Mouse (Mus musculus): ENCODE data around the gene N4bp2. TPM values are rescaled to one million over a fixed set of nuclear protein-coding genes. Genes with fewer than 3 reads are reported as not detected.
A peak's percentile ranks its signal among the peaks of the same experiment; 100 is the strongest.
"Not testable (repeated sequence)": the region's sequence is repeated elsewhere in the genome, so short reads cannot be mapped to it uniquely, and the experiment has no call there.

N4bp2 gene
- 10 to 100 TPM in 1 of 2 experiments, 1 to 10 TPM in 1; 8.3 to 10.5 TPM for total RNA-seq (2021)

GRCm38 (mm10) chr5:65763088-65763915, at the start of gene N4bp2:
Gene N4bp2 (plus strand): TSS chr5:65763521.
- intact Hi-C loops (cut with DNase I) = loop anchor here (1.0 to 10.0 kb wide), 5 partner anchors 39 to 369 kb away; partner anchors contain the start of genes Lias, Pds5a, Rpl9 and Smim14
- DNase-seq (ENCODE audit: low spot score in 2 of 2) = peak; percentile 46 to 61

GRCm38 (mm10) chr5:65715084-65715483, 48.2 kb upstream of the N4bp2 start:
- intact Hi-C loops (cut with DNase I) = no loop called here
- DNase-seq (ENCODE audit: low spot score in 2 of 2) = no peak

GRCm38 (mm10) chr5:65717063-65717902, 46.0 kb upstream of the N4bp2 start:
- intact Hi-C loops (cut with DNase I) = no loop called here
- DNase-seq (ENCODE audit: low spot score in 2 of 2) = no peak

DNA sequence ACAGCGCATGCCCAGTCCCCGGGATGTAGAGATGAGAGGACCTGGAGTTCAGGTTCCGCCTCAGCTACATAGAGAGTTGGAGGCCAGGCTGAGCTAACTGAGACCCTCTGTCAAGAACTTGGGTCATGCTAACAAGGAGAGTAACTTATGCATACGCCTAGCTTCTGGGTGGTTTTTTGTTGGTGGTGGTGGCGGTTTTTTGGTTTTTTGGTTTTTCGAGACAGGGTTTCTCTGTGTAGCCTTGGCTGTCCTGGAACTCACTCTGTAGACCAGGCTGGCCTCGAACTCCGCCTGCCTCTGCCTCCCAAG, 45.5 kb upstream of the N4bp2 start:
- intact Hi-C loops (cut with DNase I); DNase-seq (ENCODE audit: low spot score in 2 of 2): not testable (repeated sequence)

- no peak for DNase-seq (ENCODE audit: low spot score in 2 of 2)
- intact Hi-C loops (cut with DNase I) = no loop called here
Observed at GRCm38 (mm10) chr5:65718368-65718767, 45.0 kb upstream of the N4bp2 start.

GRCm38 (mm10) chr5:65724311-65725054, 38.8 kb upstream of the N4bp2 start:
- peak; percentile 40 to 53 for DNase-seq (ENCODE audit: low spot score in 2 of 2)
- intact Hi-C loops (cut with DNase I) = loop anchor here (1.0 to 2.0 kb wide), 2 partner anchors 26 to 38 kb away; partner anchors contain the start of genes N4bp2 and Pds5a

- intact Hi-C loops (cut with DNase I) = no loop called here
- no peak for DNase-seq (ENCODE audit: low spot score in 2 of 2)
Observed at GRCm38 (mm10) chr5:65731173-65732007, 31.9 kb upstream of the N4bp2 start.

- DNase-seq (ENCODE audit: low spot score in 2 of 2) = no peak
- intact Hi-C loops (cut with DNase I) = no loop called here
Observed at GRCm38 (mm10) chr5:65735601-65736000, 27.7 kb upstream of the N4bp2 start.

GRCm38 (mm10) chr5:65739366-65739765, 24.0 kb upstream of the N4bp2 start:
- no peak for DNase-seq (ENCODE audit: low spot score in 2 of 2)
- intact Hi-C loops (cut with DNase I) = no loop called here

DNA sequence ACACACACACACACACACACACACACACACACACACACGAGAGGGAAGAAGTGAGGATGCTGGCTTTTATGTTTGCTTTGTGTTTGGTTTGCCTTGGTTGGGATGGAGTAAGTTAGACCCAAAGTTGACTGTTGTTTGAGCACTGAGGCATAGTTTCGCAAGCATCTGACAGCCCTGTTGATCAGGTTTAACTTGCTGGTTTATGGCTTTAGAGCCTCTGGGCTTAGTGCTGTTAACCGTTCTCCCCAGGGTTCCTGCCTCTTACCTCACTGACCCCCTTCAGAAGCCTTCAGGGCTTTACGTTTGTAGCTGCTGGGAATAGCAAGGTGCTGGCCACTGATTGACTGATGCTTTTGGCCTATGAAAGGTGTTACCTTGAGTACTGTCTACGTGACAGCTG, 16.4 kb upstream of the N4bp2 start:
- no peak for DNase-seq (ENCODE audit: low spot score in 2 of 2)
- intact Hi-C loops (cut with DNase I) = no loop called here

DNA sequence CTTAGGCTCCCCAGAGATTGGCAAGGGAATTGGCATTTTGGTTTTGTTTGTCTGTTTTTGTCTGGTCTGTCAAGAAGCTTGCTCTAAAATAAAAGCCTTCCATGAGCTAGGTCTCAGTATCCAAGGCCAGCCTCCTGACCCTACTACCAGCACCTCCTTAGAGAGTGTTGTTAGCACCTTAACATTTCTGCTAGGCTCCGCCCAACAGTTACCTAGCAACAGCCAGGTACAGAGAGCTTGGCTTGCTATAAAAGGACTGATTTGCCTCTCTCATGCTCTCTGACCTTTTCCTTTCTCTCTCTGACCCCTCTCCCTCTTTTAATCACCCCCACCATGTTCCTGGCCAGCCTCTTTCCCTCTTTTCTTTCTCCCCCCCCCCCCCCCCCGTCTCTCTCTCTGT, 14.9 kb upstream of the N4bp2 start:
- DNase-seq (ENCODE audit: low spot score in 2 of 2) = no peak
- intact Hi-C loops (cut with DNase I) = no loop called here

DNA sequence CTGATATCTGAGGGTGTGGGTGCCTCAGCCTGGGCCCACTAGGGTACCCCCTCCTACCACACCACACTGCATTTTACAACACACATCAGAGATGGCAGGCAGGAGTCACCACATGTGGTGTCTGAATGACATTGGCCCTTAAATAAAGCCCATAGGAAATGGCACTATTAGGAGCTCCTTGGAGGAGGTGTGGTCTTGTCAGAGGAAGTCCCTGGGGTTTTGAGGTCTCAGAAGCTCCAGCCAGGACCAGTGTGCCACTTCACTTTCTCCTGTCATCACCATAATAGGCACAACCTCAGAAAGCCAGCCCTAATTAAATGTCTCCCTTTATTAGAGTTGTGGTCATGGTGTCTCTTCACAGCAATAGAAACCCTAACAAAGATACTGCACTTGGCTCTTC, 14.4 kb upstream of the N4bp2 start:
- intact Hi-C loops (cut with DNase I) = no loop called here

GRCm38 (mm10) chr5:65752021-65752420, 11.3 kb upstream of the N4bp2 start:
- no peak for DNase-seq (ENCODE audit: low spot score in 2 of 2)
- intact Hi-C loops (cut with DNase I) = no loop called here

More for the DNA sequence above, 14.4 kb upstream of the N4bp2 start:
- no peak for DNase-seq (ENCODE audit: low spot score in 2 of 2)

- no peak for DNase-seq (ENCODE audit: low spot score in 2 of 2)
- intact Hi-C loops (cut with DNase I) = no loop called here
Observed at GRCm38 (mm10) chr5:65755859-65756258, 7.5 kb upstream of the N4bp2 start.

GRCm38 (mm10) chr5:65757110-65757509, 6.2 kb upstream of the N4bp2 start:
- DNase-seq (ENCODE audit: low spot score in 2 of 2) = no peak
- intact Hi-C loops (cut with DNase I) = no loop called here

GRCm38 (mm10) chr5:65760041-65760440, 3.3 kb upstream of the N4bp2 start:
- DNase-seq (ENCODE audit: low spot score in 2 of 2) = no peak
- intact Hi-C loops (cut with DNase I) = loop anchor here (5.0 to 10.0 kb wide), 3 partner anchors 197 to 365 kb away; partner anchors contain the start of genes Lias, Rpl9, Smim14 and Ube2k

GRCm38 (mm10) chr5:65760599-65760998, 2.7 kb upstream of the N4bp2 start:
- no peak for DNase-seq (ENCODE audit: low spot score in 2 of 2)
- intact Hi-C loops (cut with DNase I) = loop anchor here (5.0 to 10.0 kb wide), 3 partner anchors 197 to 366 kb away; partner anchors contain the start of genes Lias, Rpl9, Smim14 and Ube2k

DNA sequence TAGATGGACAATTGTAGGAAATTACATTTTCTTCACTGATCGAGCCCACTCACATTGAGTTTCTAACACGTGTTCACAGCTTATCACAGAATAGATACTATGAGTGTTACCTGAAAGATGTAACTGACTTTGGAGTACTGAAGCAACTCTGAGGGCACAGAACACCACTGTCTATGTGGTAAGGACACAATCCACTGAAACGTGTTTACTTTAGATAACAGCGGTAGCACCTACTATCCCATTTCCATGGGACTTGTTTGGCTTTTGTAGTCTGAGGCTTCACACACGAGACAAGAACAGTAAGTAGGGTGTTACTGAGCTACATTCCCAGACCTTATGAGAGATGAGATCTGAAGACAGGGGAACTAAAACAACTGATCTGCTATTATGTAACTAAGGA, 2.3 kb upstream of the N4bp2 start:
- intact Hi-C loops (cut with DNase I) = loop anchor here (5.0 to 10.0 kb wide), 3 partner anchors 196 to 366 kb away; partner anchors contain the start of genes Lias, Rpl9, Smim14 and Ube2k

GRCm38 (mm10) chr5:65761921-65762320, 1.4 kb upstream of the N4bp2 start:
- no peak for DNase-seq (ENCODE audit: low spot score in 2 of 2)
- intact Hi-C loops (cut with DNase I) = loop anchor here (2.0 to 10.0 kb wide), 4 partner anchors 37 to 367 kb away; partner anchors contain the start of genes Lias, Rpl9, Smim14 and Ube2k

More for the DNA sequence above, 2.3 kb upstream of the N4bp2 start:
- DNase-seq (ENCODE audit: low spot score in 2 of 2) = no peak

Measured in left cerebral cortex, postnatal 25 days (tissue).